Mouse (Mus musculus): ENCODE results near the gene Ddx5. TPM values are rescaled to one million over a fixed set of nuclear protein-coding genes. Genes with fewer than 3 reads are reported as not detected.

Ddx5 gene
- polyA plus RNA-seq, 1 experiment from 2014 or later: 757 TPM

- no peaks in the 10 kb centered on the region for H3K27me3 ChIP-seq
- ChIA-PET POLR2A (no interaction called here), CTCF (interaction anchor here (1.2 kb wide), 1 partner anchor 154 kb away, joined by 3 read pairs; the partner anchor contains the start of gene Tex2)
- in situ Hi-C loops (cut with MboI; ENCODE audit: low pct_unique_long_range_greater_than_20kb): loop anchor here (25.0 kb wide), 1 partner anchor 254 kb away; no protein-coding TSS in a partner anchor
- no peak for TF ChIP-seq CTCF (IDR thresholded peaks at IDR 0.05)
- DNase-seq (ENCODE audit: low read depth, low spot score) (no peak), ATAC-seq (no peak)
These were observed 22.3 kb downstream of the Ddx5 start for GRCm38 (mm10) chr11:106766611-106767162.

- CTCF ChIA-PET: interaction anchor here (1.1 to 2.1 kb wide), 2 partner anchors 11 to 20 kb away, joined by 3 to 5 read pairs; no protein-coding TSS in a partner anchor
- ATAC-seq: no peak
- no peak for DNase-seq (ENCODE audit: low read depth, low spot score)
- POLR2A ChIA-PET: no interaction called here
- TF ChIP-seq CTCF (IDR thresholded peaks at IDR 0.05): no peak
- H3K27me3 ChIP-seq: no peaks in the 10 kb centered on the region
- in situ Hi-C loops (cut with MboI; ENCODE audit: low pct_unique_long_range_greater_than_20kb): loop anchor here (25.0 kb wide), 1 partner anchor 250 kb away; no protein-coding TSS in a partner anchor
These were observed 26.2 kb downstream of the Ddx5 start for GRCm38 (mm10) chr11:106762800-106763185.

GRCm38 (mm10) chr11:106762139-106762799, 26.7 kb downstream of the Ddx5 start:
- POLR2A ChIA-PET: no interaction called here
- no peak for ATAC-seq
- CTCF ChIA-PET: interaction anchor here (1.1 to 2.1 kb wide), 2 partner anchors 11 to 19 kb away, joined by 3 to 5 read pairs; no protein-coding TSS in a partner anchor
- no peak for TF ChIP-seq CTCF (IDR thresholded peaks at IDR 0.05)
- no peaks in the 10 kb centered on the region for H3K27me3 ChIP-seq
- DNase-seq (ENCODE audit: low read depth, low spot score): no peak
- in situ Hi-C loops (cut with MboI; ENCODE audit: low pct_unique_long_range_greater_than_20kb): loop anchor here (25.0 kb wide), 1 partner anchor 250 kb away; no protein-coding TSS in a partner anchor

GRCm38 (mm10) chr11:106760511-106760910, 28.5 kb downstream of the Ddx5 start:
- ChIA-PET CTCF (no interaction called here), POLR2A (no interaction called here)
- H3K27me3 ChIP-seq: no peaks in the 10 kb centered on the region
- no peak for TF ChIP-seq CTCF (IDR thresholded peaks at IDR 0.05)
- ATAC-seq (no peak), DNase-seq (ENCODE audit: low read depth, low spot score) (no peak)
- in situ Hi-C loops (cut with MboI; ENCODE audit: low pct_unique_long_range_greater_than_20kb): loop anchor here (25.0 kb wide), 1 partner anchor 248 kb away; no protein-coding TSS in a partner anchor

GRCm38 (mm10) chr11:106759028-106759427, 30.0 kb downstream of the Ddx5 start:
- ChIA-PET POLR2A (no interaction called here), CTCF (no interaction called here)
- no peak for ATAC-seq
- no peak for DNase-seq (ENCODE audit: low read depth, low spot score)
- TF ChIP-seq CTCF (IDR thresholded peaks at IDR 0.05): no peak
- in situ Hi-C loops (cut with MboI; ENCODE audit: low pct_unique_long_range_greater_than_20kb): loop anchor here (25.0 kb wide), 1 partner anchor 247 kb away; no protein-coding TSS in a partner anchor
- no peaks in the 10 kb centered on the region for H3K27me3 ChIP-seq

GRCm38 (mm10) chr11:106755583-106755982, 33.4 kb downstream of the Ddx5 start:
- DNase-seq (ENCODE audit: low read depth, low spot score): no peak
- peak; percentile 51 for ATAC-seq
- no peak for TF ChIP-seq CTCF (IDR thresholded peaks at IDR 0.05)
- H3K27me3 ChIP-seq: no peaks in the 10 kb centered on the region
- ChIA-PET POLR2A (no interaction called here), CTCF (no interaction called here)
- in situ Hi-C loops (cut with MboI; ENCODE audit: low pct_unique_long_range_greater_than_20kb): loop anchor here (25.0 kb wide), 1 partner anchor 243 kb away; no protein-coding TSS in a partner anchor

- POLR2A ChIA-PET: no interaction called here
- no peak for TF ChIP-seq CTCF (IDR thresholded peaks at IDR 0.05)
- in situ Hi-C loops (cut with MboI; ENCODE audit: low pct_unique_long_range_greater_than_20kb): loop anchor here (25.0 kb wide), 1 partner anchor 241 kb away; no protein-coding TSS in a partner anchor
- DNase-seq (ENCODE audit: low read depth, low spot score) (no peak), ATAC-seq (no peak)
- CTCF ChIA-PET: interaction anchor here (3.9 kb wide), 1 partner anchor 11 kb away, joined by 14 read pairs; no protein-coding TSS in a partner anchor
- H3K27me3 ChIP-seq: no peaks in the 10 kb centered on the region
These were observed 35.7 kb downstream of the Ddx5 start for GRCm38 (mm10) chr11:106753314-106753713.

- no peak for ATAC-seq
- CTCF ChIA-PET: interaction anchor here (3.9 kb wide), 1 partner anchor 10 kb away, joined by 14 read pairs; no protein-coding TSS in a partner anchor
- in situ Hi-C loops (cut with MboI; ENCODE audit: low pct_unique_long_range_greater_than_20kb): loop anchor here (25.0 kb wide), 1 partner anchor 240 kb away; no protein-coding TSS in a partner anchor
These were observed 36.9 kb downstream of the Ddx5 start for GRCm38 (mm10) chr11:106752103-106752502.

GRCm38 (mm10) chr11:106751039-106752018, 37.7 kb downstream of the Ddx5 start, which contains the start of gene Milr1:
TSS of gene Milr1 (plus strand) at chr11:106751226.
- TF ChIP-seq CTCF (IDR thresholded peaks at IDR 0.05): no peak
- DNase-seq (ENCODE audit: low read depth, low spot score): no peak
- ChIA-PET POLR2A (no interaction called here), CTCF (interaction anchor here (3.9 kb wide), 1 partner anchor 9 kb away, joined by 14 read pairs; no protein-coding TSS in a partner anchor)
- in situ Hi-C loops (cut with MboI; ENCODE audit: low pct_unique_long_range_greater_than_20kb): loop anchor here (25.0 kb wide), 1 partner anchor 239 kb away; no protein-coding TSS in a partner anchor
- no peak for ATAC-seq
- H3K27me3 ChIP-seq: no peaks in the 10 kb centered on the region

More at GRCm38 (mm10) chr11:106752103-106752502, 36.9 kb downstream of the Ddx5 start:
- no peaks in the 10 kb centered on the region for H3K27me3 ChIP-seq
- DNase-seq (ENCODE audit: low read depth, low spot score): no peak
- POLR2A ChIA-PET: no interaction called here
- no peak for TF ChIP-seq CTCF (IDR thresholded peaks at IDR 0.05)
